Mouse (Mus musculus) spleen, embryonic (tissue): ENCODE results near the gene Defa31.
"Not testable (repeated sequence)": the region's sequence is repeated elsewhere in the genome, so short reads cannot be mapped to it uniquely, and the experiment has no call there.

ENCODE experiments used
- CTCF ChIA-PET: fragments of 350-600 bp; sonication (Branson Sonifier 250); formaldehyde crosslinking; loops from one replicate; lab custom pipeline; 2022; lab: Charles Lee

Gene Defa31

GRCm38 (mm10) chr8:21191314-21191713 lies at the start of gene Defa31:
Defa31 (plus strand) TSS chr8:21191614.
- CTCF ChIA-PET, result not testable (repeated sequence)

DNA sequence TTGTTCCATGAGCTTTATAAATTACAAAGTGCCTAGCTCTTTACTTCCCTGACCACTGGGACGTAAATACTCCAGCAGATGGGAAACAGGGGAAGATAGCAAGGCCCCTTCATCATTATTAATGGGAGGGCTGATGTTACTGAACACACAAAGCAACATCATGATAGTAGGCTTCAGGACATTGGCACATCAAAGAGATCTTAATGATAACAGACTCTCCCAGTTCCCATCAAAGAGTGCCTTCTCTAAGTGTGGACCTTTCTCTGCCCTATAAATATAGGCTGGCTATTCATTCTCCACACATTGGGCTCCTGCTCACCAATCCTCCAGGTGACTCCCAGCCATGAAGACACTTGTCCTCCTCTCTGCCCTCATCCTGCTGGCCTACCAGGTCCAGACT lies 29.4 kb upstream of the Defa31 start, which contains the start of gene Defa22:
TSS of gene Defa22 (plus strand) at position 301 of the 400 bp plus-strand sequence.
- CTCF ChIA-PET, result not testable (repeated sequence)

- CTCF ChIA-PET, result not testable (repeated sequence)
Observed at GRCm38 (mm10) chr8:21201261-21201660, 9.8 kb downstream of the Defa31 start, which contains the start of gene Gm15293. Gm15293 (plus strand) TSS chr8:21201561.
